Mouse (Mus musculus) layer of hippocampus, adult 18-20 months (tissue): Measurements from ENCODE around the gene Xkr7. TPM values are rescaled to one million over a fixed set of nuclear protein-coding genes. Genes with fewer than 3 reads are reported as not detected.

Experiments used
- DNase-seq, 2 experiments: peaks; one replicate each; pipeline ENCODE4 v3.0.0; 2022; ENCODE audit warnings: low spot score in 2 of 2
- long read RNA-seq: library from polyadenylated mRNA; stranded (forward); transcript quantifications from one replicate; pipeline ENCODE4 v2.0.0, GENCODE M21; 2021
- total RNA-seq, 2 experiments: library from RNA; stranded (reverse); gene quantifications; 2 replicates each; pipeline ENCODE4 v1.2.3; 2021

Gene Xkr7
- total RNA-seq, result 1 to 10 TPM; 1.4 to 2.5 TPM
- long read RNA-seq, result 0 reads

DNA sequence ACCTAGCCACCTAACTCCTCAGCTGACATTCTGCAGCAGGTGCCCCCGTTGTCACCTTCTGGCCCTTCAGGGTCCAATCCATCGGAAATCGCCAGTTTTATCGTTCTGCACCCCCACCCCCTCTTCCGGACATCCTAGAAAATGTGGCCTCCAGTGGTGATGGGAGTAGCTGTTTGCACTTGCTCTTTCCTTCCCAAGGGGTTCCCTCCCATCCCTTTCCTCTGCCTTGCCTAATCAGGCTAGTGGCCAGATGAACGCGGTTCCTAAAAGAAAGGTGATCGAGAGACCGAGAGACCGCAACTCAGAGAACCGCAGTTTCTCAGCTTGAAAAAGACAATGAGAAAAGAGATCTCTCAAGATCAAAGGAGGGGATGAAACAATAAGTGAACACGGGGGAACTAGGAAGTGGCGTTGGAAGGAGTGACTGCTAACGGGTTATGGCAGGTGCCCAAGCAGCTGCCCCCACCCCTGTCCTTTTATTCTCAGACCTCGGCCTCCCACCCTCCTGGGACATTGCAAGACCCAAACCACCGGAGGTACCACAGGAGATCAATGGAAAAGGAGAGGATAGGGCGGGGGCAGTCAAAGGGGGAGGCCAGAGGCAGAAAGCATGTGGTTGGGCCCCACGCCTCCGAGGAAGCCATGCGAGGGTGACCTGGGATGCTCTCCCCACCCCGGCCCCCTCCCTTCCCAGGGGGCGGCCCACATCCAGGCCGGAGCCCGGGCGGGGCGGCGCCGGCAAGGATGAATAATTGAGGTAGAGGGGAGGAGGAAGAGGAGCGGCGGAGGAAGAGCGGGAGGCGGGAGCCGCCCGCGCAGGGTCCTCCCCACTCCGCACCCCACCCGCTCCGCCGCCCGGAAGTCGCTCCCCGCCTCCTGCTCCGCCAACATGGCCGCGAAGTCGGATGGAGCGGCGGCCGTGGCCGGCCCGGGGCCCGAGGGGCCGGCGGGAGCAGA is at the start of gene Xkr7:
TSS of gene Xkr7 (plus strand) at position 727 of the 957 bp plus-strand sequence.
- DNase-seq, result peak in 1 of 2 experiments; percentile 20

DNA sequence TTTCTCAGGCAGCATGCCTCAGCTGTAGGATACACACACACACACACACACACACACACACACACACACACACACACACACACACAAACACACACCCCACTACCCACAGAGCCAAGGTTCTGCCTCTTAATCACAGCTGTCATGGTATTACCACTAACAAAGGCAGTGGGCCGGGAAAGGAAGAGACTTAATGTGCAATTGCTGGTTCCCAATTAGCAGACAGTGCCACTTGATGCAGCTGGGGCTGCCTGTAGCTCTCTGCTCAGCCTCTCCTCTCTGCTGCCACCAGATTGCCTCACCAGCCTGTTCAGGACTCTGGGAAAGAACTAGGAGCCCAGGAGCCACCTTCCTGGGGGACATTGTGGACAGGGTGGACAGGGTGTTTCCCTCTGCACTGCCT is 46.1 kb upstream of the Xkr7 start:
- DNase-seq, result peak in 1 of 2 experiments; percentile 30

DNA sequence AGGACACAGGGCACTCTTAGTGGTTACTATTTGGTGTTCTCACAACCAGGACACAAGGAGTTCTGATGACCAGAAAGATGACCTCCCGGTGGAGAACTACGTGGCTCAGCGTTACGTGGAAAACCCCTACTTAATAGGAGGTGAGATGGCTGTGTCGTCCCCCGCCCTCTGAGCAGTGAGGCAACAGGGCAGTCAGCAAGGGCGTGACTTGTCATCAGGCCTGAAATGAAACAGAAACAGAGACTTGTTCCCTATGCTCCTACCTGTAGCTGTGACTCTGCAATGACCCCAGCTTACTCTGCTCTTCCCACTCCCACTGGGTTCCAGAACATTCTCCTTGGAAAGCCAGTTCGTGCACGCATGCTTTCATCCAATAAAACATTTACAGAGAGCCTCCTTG is 40.1 kb upstream of the Xkr7 start:
- no peak for DNase-seq

DNA sequence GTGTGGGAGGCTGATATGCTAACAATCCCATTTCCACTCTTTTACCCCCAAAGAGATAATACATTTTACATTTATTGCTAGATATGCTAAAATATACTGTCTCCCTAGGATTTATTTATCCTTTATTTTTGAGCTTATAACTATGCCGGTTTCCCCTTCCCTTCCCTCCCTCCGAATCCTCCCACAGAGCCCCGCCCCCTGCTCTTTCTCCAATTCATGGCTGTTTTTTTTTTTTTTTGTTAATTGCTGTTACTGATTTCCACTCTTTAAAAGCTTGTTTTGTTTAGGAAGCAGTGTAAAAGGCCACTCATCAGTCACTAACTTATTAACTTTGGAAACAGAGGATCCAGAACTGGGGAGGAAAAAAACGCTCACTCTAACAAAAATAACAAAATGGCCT is 34.6 kb upstream of the Xkr7 start:
- DNase-seq, result no peak

DNA sequence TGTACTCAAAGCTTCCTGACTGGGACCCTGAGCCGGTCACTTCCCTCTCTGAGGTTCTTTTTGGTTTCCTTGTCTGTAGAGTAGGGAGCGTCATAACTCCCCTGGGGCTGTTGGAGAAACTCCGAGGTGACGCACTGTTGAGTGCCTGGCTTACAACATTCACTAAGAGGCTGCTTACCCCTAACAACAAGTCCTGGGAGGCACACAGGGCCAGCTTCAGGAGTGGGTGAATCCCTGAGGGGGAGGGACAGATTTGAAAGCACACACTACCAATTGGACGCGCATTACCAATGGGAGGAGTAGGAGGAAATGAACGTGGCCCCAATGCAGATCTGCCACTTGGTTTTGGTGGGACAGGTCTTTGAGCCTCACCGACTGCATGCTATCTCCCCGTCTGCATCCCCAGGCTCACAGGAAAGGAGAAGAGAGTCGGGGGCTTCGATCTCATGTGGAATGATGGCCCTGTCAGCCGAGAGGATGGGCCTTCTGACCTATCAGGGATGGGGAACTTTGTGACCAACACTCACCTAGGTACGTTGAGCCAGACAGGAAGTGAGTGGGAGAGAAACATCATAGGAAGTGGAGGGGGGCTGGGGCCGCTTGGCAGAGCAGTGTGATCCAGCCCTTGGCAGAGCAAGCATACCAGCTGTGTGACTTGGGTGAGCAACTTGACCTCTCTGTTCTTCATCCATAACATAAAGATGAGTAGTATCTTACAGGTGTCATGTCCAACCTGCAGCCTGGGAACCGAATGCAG is 29.0 kb upstream of the Xkr7 start:
- DNase-seq, result no peak

DNA sequence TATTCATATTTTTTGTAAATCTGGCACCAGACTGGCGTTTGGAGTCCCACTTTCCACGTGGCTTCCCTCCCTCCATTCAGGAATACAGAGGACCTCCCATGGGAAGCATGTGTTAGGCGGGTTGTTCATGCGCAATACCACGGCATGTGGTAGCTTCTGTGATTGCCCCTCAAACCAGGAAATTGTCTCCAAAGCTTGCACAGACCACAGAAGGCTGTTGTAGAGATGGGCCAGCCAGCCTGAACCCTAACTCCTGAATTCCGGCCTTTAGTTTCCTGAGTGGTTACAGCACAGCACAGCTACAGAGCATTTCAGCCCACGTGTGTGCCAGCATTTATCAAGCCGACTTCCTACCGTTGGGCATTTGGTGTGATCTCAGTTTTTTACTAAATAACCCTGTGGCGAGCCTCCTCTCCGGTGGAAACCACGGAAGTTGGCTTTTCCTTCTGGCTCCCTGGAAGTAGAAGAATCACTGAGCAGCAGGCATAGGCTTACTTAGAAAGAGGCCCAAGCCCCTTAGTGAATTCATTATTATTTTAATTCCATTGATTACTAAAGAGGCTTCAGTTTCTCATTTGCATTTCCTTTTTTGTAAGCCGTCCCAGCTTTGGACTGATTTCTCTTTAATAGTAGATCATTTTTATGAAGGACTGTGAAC is 27.8 kb upstream of the Xkr7 start:
- peak in 1 of 2 experiments; percentile 34 for DNase-seq

DNA sequence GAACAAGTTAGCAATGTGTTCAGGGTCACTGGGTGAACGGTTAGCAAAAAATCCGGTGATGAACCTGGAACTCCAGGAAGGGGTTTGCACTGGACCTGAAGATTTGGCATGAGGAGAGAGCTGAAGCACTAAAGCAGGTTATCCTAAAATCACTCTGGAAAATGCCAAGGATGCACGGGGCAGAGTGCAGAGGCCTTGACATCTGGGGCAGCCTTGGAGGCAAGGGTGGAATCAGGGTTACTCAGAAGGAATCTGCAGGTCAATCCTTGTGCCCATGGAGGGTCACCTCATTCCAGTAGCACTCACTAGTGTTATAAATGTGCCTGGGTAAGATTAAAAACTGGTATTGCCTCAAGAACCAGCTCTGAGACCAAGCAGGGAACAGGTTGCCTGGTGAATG is 25.7 kb upstream of the Xkr7 start:
- no peak for DNase-seq

DNA sequence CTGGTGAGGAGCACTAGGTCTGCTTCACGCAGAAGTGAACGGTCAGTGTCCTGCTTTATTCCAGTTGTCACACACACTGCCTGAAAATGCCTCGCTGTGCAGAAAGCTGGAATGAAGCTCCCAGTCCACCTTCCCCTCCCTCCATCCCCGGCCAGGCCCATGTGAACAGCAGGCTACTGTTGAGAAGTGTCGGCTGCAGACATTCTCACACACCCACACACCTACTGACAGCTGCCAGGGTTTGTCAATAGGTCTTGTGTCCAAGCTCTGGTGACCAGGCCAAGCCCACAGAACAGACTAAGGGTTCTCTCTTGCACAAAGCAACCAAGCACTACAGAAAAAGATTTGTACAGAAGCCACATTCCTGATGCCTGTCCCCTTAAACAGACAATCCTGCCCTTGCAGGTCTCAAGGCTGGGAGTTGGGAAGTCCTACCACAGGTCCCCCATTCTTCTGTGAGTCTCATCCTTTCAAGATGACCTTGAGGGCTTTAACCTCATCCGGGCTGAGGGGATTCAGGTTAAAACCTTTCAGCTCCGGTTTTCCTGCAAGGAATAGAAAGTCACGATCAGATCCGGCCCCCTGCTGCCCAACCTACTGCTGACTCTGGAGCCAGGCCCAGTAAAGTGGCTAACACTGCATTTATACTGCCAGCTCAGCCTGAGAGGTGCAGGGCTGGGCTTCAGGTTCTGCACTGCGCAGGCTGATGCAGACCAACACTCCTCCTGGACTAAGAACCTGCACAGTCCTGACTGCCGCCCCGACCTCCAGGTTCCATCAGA is 22.3 kb upstream of the Xkr7 start:
- no peak for DNase-seq

DNA sequence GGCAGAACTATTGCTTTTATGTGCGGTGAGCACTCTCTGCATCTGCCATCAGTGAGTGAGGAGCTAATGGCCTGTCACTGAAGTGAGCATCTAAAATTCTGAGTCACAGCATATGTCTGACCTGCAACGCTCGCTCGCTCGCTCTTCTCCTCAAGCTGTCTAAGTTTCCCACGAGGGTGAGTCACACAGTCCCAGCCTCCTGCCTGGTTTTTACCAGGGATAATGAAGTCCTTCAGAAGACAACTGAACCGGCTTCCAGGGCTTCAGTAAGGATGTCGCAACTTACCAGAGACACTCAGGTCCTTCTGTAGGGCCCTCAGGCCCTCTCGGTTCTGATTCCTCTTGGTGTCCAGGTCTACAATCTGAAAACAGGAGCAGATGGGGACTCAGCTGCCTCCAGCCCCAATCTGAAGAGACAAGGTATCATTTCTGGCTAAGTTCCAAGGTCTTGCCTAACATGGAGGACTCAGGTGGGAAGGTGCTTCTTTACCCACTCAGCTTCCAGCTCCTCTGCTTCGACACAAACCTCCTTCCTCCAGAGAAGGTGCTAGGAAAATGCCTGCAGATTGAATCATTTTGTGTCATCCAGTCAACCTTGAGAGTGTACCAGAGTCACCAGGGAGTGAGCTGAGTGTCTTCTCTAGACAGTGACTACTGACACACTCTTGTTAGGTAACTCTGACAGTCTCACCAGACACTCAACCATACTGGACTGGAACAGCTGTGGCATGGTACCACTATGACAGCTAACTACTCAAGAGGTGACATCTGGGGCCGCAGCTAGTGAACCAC is 17.7 kb upstream of the Xkr7 start:
- DNase-seq, result peak; percentile 4 to 55

DNA sequence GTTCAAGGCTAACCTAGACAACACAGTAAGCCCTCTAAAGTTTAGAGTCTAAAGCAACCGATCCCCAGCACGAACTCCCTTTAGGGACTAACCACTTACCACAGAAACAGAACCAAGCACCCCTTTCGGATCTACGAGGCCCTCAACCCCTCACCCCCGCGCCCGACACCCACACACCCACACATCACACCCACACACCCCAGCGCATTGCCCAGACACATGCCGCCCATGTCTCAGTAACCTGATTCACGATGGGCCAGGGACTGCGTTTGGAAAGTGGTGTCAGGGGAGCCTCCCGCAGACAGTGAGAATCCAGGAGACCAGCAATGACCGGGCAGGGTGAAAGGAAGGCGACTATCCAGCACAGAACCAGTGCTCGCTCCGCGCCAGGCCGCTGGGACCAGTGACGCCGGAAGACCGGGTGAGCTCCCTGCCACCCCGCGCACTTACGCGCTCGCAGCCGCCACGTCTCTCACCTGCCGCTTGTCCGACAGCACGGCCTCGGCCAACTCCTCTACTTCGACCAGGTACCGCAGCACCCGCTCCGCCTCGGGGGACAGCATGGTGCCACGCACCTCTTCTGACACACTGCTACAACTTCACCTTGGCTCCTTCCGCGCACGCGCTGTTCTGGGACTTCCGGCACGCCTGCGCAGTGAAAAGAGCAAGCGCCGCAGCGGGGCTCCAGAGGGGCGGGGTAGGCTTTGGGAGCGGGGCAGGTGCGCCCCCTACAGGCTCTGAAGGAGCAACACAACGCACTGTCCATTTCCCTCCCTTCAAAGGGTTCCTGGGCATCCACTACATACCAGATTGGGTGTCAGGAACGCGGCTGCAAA is 16.7 kb upstream of the Xkr7 start, which contains the start of gene Pdrg1:
TSS of gene Pdrg1 (minus strand) at position 670 of the 836 bp plus-strand sequence.
- peak; percentile 91 to 98 for DNase-seq

DNA sequence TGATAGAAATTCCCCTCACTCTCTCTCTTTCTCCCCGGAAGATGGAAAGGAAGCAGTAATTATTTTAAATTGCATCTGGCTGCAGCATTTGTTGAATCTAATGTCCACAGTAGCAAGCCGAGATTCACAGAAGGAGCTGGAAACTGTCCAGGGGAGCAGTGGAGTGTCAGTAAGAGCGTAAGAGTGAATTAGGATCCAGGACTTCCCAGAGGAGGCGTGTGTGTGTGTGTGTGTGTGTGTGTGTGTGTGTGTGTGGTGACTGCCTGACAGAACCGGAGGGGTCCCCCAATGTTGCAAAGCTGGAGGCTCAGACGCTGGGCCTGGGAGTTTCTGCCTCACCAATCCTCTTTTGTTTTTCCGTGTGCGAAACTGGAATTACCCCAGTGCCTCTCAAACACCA is 15.8 kb upstream of the Xkr7 start:
- no peak for DNase-seq

DNA sequence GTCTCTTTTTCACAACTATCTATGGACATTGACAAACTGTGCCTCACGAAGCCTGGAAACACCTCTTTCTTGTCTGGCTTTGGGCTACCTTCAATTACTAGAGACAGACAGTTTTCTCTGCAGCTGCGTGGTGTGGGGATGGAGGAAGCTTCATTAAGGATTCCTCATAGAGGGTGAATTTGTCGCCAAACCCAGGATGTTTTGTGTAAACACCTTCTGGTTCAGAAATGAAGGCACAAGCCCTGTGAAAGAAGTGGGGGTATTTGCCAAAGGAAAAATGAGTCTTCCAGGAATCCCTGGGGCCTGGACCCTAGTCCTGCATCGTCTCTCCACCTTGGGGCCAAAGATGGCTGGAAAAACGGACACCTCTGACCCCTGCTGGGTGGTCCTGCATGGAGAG is 14.9 kb upstream of the Xkr7 start:
- no peak for DNase-seq

DNA sequence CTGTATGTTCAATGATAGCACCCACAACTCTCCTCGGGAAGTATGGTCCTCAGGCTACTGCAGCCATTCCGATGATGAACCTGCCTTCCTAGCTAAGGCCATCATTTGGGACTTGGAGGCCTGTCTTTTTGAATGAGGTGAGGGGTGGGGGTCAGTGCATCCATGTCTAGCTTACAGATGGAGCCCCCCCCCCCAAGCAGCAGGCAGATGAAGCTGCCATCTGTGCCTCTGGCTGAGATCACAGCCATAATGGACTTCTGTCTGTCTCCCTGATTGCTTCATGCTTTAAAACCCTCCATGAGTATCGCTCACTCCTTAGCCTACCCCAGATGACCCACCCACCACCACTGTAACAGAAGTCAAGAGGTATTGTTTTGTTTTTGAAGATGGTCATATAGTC is 12.3 kb upstream of the Xkr7 start:
- DNase-seq, result no peak

DNA sequence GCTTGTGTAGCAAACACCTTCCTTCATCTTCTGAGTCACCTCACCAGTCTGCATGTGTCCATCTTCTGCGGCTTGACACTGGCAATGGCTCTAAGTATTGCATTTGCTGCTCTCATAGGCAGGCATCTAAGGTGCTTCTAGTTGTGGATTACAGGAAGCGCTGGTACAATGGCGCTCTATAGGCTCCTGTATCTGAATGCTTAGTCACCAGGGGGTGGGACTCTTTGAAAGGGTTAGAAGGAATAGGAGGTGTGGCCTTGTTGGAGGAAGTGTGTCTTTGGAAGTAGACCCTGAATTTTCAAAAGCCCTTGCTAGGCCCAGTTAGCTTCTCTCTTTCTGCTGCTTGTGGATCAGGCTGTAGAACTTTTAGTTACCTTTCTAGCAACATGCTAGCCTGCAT is 10.5 kb upstream of the Xkr7 start:
- no peak for DNase-seq

DNA sequence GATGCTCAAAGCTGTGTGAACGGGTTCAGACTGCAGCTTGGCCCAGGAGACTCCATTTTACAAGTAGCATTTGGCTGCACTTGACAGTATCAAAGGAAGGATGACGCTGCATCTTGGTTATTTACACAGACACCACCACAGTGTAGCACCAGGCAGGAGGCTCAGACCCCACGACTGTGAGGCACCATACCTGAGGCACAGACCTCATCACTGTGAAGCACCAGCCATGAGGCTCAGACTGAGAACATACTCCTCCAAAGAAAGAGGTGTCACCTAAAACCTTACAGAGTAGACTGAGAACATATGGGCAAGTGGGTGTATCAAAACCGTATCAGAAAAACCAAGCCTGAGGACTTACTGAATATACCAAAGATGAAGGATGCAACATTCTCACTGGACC is 8.8 kb upstream of the Xkr7 start:
- DNase-seq, result no peak

DNA sequence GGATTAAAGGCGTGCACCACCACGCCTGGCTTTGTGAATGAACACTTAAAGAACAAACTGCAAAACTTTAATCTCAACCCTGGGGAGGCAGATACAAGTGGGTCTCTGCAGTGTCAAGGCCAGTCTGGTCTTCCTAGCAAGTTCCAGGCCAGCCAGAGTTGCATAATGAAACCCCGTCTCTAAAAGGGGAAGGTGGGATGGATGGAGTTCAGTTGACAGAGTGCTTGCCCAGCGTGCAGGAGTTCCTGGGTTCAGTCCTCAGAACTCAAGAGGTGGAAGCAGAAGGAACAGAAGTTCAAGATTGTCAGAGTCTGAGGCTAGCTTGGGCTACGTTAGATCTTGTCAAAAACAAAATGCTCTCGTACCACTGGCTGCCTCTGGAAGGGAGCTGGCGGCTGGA is 5.6 kb upstream of the Xkr7 start:
- no peak for DNase-seq

DNA sequence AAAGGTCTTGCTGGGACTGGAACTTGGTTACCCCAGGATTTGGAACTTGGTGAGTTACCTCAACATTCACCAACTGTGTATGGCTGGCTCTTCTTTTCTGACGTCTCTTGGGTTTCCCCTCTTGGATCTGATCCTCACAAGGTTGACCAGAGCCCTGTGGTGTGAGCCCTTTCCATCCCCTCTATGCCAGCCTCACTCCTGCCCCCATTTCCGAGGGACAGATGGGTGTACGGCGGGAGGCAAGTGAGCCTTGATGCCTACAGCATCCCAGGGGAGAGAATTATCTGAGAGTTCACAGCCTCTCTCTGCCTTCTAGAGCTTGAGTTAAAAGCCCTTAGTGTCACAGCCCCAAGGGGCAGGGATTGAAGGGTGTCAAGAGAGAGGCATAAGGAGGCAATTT is 4.2 kb upstream of the Xkr7 start:
- no peak for DNase-seq

DNA sequence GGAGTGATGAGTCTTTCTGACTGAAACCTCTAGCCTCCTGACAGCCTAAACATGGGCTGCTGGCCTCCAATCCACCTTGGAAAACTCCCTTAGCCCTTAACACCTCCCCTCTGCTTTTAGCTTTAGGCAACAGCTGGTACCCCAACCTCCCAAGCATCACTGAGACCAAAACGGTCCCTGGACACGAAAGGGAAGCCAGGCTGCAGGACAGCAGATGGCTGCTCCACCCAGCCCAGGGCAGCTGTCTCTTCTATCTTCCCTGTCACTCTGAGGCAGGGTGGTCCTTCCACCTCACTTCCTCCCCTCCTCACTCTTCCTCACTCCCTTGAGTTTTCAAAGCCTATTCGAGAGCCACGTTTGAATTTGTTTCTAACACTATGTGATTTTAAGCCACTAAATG is 1.2 kb upstream of the Xkr7 start:
- DNase-seq, result no peak
